Mouse (Mus musculus) heart, embryonic 11.5 days (tissue): ENCODE data around the gene Cyth4. TPM values are rescaled to one million over a fixed set of nuclear protein-coding genes. Genes with fewer than 3 reads are reported as not detected.

Source experiments
- ATAC-seq: fragments of 200-750 bp; cut with Nextera tagmentation; replicated peaks from 2 replicates; pipeline ENCODE4 v1.8.0; 2017; ENCODE audit warnings: moderate library complexity; ENCODE audit not compliant: insufficient number of reproducible peaks, low FRiP score, low TSS enrichment
- H3K27ac ChIP-seq: fragments of 300-500 bp; sonication (generic); 2 replicates; pipeline ENCODE4 v1.5.1; 2014; ENCODE audit warnings: mild to moderate bottlenecking, low read depth, low read length
- H3K27me3 ChIP-seq: fragments of 300-500 bp; sonication (generic); 2 replicates; pipeline ENCODE4 v1.6.1; 2014; ENCODE audit warnings: mild to moderate bottlenecking, low read length, mixed read lengths; ENCODE audit not compliant: control insufficient read depth, insufficient read depth
- H3K36me3 ChIP-seq: fragments of 300-500 bp; sonication (generic); 2 replicates; pipeline ENCODE4 v1.6.1; 2014; ENCODE audit warnings: mild to moderate bottlenecking, low read length, moderate library complexity, mixed read lengths; ENCODE audit not compliant: control insufficient read depth, insufficient read depth
- H3K4me1 ChIP-seq: fragments of 300-500 bp; sonication (generic); 2 replicates; pipeline ENCODE4 v1.6.1; 2014; ENCODE audit warnings: low read length; ENCODE audit not compliant: control insufficient read depth, insufficient read depth
- H3K4me2 ChIP-seq: fragments of 300-500 bp; sonication (generic); 2 replicates; pipeline ENCODE4 v1.6.1; 2014; ENCODE audit warnings: mild to moderate bottlenecking, moderate library complexity
- H3K4me3 ChIP-seq: fragments of 300-500 bp; sonication (generic); 2 replicates; pipeline ENCODE4 v1.5.1; 2014; ENCODE audit warnings: low read depth, low read length
- H3K9ac ChIP-seq: fragments of 300-500 bp; sonication (generic); 2 replicates; pipeline ENCODE4 v1.6.1; 2014; ENCODE audit warnings: mild to moderate bottlenecking, low read depth, low read length, moderate library complexity
- H3K9me3 ChIP-seq: fragments of 300-500 bp; sonication (generic); replicated peaks from 2 replicates; pipeline ENCODE4 v1.6.1; 2016; ENCODE audit warnings: low read length; ENCODE audit not compliant: control insufficient read depth
- WGBS: fragments of 180-500 bp; shearing (Covaris S2); extraction: QIAGEN DNeasy Blood & Tissue Kit; methylation state at CpG from one replicate; pipeline ENCODE4 v1.1.7; 2014; ENCODE audit not compliant: insufficient replicate concordance; 5-methylcytosine and 5-hydroxymethylcytosine counted together
- polyA plus RNA-seq: library from polyadenylated mRNA; unstranded; fragments of >200 nt; fragmentation: Nextera tagmentation; extraction: Ambion mirVana; gene quantifications from 2 replicates; pipeline ENCODE4 v1.2.1, GENCODE M21; 2014

Cyth4 gene
- polyA plus RNA-seq, 1 experiment from 2014 or later = 2.0 TPM

- 45% methylated on average over 7 of the region's 7 CpGs for WGBS
Measured at GRCm38 (mm10) chr15:78635231-78635630, 38.4 kb downstream of the Cyth4 start.

GRCm38 (mm10) chr15:78643633-78644032, 46.8 kb downstream of the Cyth4 start:
- H3K36me3 ChIP-seq = no peaks in the 10 kb centered on the region
- no peak for ATAC-seq
- no peak overlapping the region for H3K27ac ChIP-seq
- peaks cover 4% of the 10 kb centered on the region; the same call in 1 of the 2 replicates for H3K4me1 ChIP-seq
- no peak overlapping the region for H3K4me2 ChIP-seq
- no peak overlapping the region for H3K4me3 ChIP-seq
- H3K9me3 ChIP-seq = no peaks in the 10 kb centered on the region
- 16% methylated on average over 6 of the region's 6 CpGs for WGBS
- peaks cover 20% of the 10 kb centered on the region for H3K27me3 ChIP-seq
- H3K9ac ChIP-seq = no peak overlapping the region

More at GRCm38 (mm10) chr15:78635231-78635630, 38.4 kb downstream of the Cyth4 start:
- no peaks in the 10 kb centered on the region for H3K4me1 ChIP-seq
- H3K4me3 ChIP-seq = no peak overlapping the region
- H3K9me3 ChIP-seq = no peaks in the 10 kb centered on the region
- no peak overlapping the region for H3K9ac ChIP-seq
- peaks cover 22% of the 10 kb centered on the region for H3K27me3 ChIP-seq
- H3K27ac ChIP-seq = no peak overlapping the region
- ATAC-seq = no peak
- no peak overlapping the region for H3K4me2 ChIP-seq
- no peaks in the 10 kb centered on the region for H3K36me3 ChIP-seq

- H3K4me3 ChIP-seq = no peak overlapping the region
- no peak for ATAC-seq
- peaks cover 17% of the 10 kb centered on the region for H3K27me3 ChIP-seq
- H3K9me3 ChIP-seq = no peaks in the 10 kb centered on the region
- H3K9ac ChIP-seq = no peak overlapping the region
- peaks cover 4% of the 10 kb centered on the region; the same call in 1 of the 2 replicates for H3K4me1 ChIP-seq
- H3K36me3 ChIP-seq = no peaks in the 10 kb centered on the region
- H3K4me2 ChIP-seq = no peak overlapping the region
- H3K27ac ChIP-seq = no peak overlapping the region
- WGBS = 35% methylated on average over 8 of the region's 8 CpGs
Measured at GRCm38 (mm10) chr15:78644606-78645005, 47.8 kb downstream of the Cyth4 start.

- no peaks in the 10 kb centered on the region for H3K4me1 ChIP-seq
- no peak overlapping the region for H3K4me3 ChIP-seq
- H3K9ac ChIP-seq = no peak overlapping the region
- H3K36me3 ChIP-seq = no peaks in the 10 kb centered on the region
- ATAC-seq = no peak
- no peak overlapping the region for H3K4me2 ChIP-seq
- H3K27me3 ChIP-seq = peaks cover 12% of the 10 kb centered on the region
- H3K9me3 ChIP-seq = no peaks in the 10 kb centered on the region
- H3K27ac ChIP-seq = no peak overlapping the region
- WGBS = 57% methylated on average over 4 of the region's 4 CpGs
Measured at GRCm38 (mm10) chr15:78647746-78648145, 50.9 kb downstream of the Cyth4 start.

- no peak overlapping the region for H3K4me3 ChIP-seq
- H3K27me3 ChIP-seq = peaks cover 6% of the 10 kb centered on the region
- no peak overlapping the region for H3K4me2 ChIP-seq
- no peaks in the 10 kb centered on the region for H3K9me3 ChIP-seq
- no peaks in the 10 kb centered on the region for H3K36me3 ChIP-seq
- ATAC-seq = no peak
- H3K9ac ChIP-seq = no peak overlapping the region
- 38% methylated on average over 4 of the region's 4 CpGs for WGBS
- H3K4me1 ChIP-seq = peaks cover 2% of the 10 kb centered on the region; the same call in 1 of the 2 replicates
- H3K27ac ChIP-seq = no peak overlapping the region
Measured at GRCm38 (mm10) chr15:78651169-78651568, 54.3 kb downstream of the Cyth4 start.

- Histone ChIP-seq H3K4me1 (no peaks in the 10 kb centered on the region), H3K27me3 (peaks cover 6% of the 10 kb centered on the region), H3K36me3 (no peaks in the 10 kb centered on the region), H3K4me3 (no peak overlapping the region), H3K4me2 (no peak overlapping the region), H3K9me3 (no peaks in the 10 kb centered on the region), H3K9ac (no peak overlapping the region), H3K27ac (no peak overlapping the region)
- WGBS = 59% methylated on average over 5 of the region's 5 CpGs
- ATAC-seq = no peak
Measured at GRCm38 (mm10) chr15:78664268-78664667, 67.4 kb downstream of the Cyth4 start.

GRCm38 (mm10) chr15:78669221-78669871, 72.5 kb downstream of the Cyth4 start:
- peaks cover 48% of the 10 kb centered on the region for H3K27me3 ChIP-seq

GRCm38 (mm10) chr15:78670341-78670740, 73.5 kb downstream of the Cyth4 start:
- H3K9ac ChIP-seq = no peak overlapping the region
- no peak overlapping the region for H3K27ac ChIP-seq
- H3K4me3 ChIP-seq = no peak overlapping the region
- peaks cover 55% of the 10 kb centered on the region for H3K27me3 ChIP-seq
- no peak overlapping the region for H3K4me2 ChIP-seq
- H3K9me3 ChIP-seq = no peaks in the 10 kb centered on the region
- peaks cover 5% of the 10 kb centered on the region; the same call in 1 of the 2 replicates for H3K4me1 ChIP-seq
- H3K36me3 ChIP-seq = no peaks in the 10 kb centered on the region
- no peak for ATAC-seq
- 39% methylated on average over 5 of the region's 5 CpGs for WGBS

More at GRCm38 (mm10) chr15:78669221-78669871, 72.5 kb downstream of the Cyth4 start:
- Histone ChIP-seq H3K36me3 (no peaks in the 10 kb centered on the region), H3K9me3 (no peaks in the 10 kb centered on the region), H3K4me3 (no peak overlapping the region), H3K4me2 (no peak overlapping the region), H3K4me1 (0 out of 2 replicates have a peak, but pooled peaks cover 3% of the 10 kb centered on the region), H3K9ac (no peak overlapping the region), H3K27ac (no peak overlapping the region)
- 56% methylated on average over 10 of the region's 10 CpGs for WGBS
- no peak for ATAC-seq
